Mouse (Mus musculus) limb, embryonic 11.5 days (tissue): ENCODE results near the gene Chp1. TPM values are rescaled to one million over a fixed set of nuclear protein-coding genes. Genes with fewer than 3 reads are reported as not detected.
A peak's percentile ranks its signal among the peaks of the same experiment; 100 is the strongest.

Experiments used
- ATAC-seq: fragments of 200-750 bp; cut with Nextera tagmentation; 2 replicates; pipeline ENCODE4 v1.8.0; 2017; ENCODE audit warnings: low read depth; ENCODE audit not compliant: insufficient number of reproducible peaks, low FRiP score, low TSS enrichment
- DNase-seq: peaks from one replicate; pipeline ENCODE4 v3.0.0-alpha.2; 2015; ENCODE audit warnings: low spot score
- H3K27ac ChIP-seq: fragments of 300-500 bp; sonication (generic); replicated peaks from 2 replicates; pipeline ENCODE4 v1.5.1; 2014; ENCODE audit warnings: low read depth, mild to moderate bottlenecking, low read length
- H3K27me3 ChIP-seq: fragments of 300-500 bp; sonication (generic); 2 replicates; pipeline ENCODE4 v1.6.1; 2014; ENCODE audit warnings: mild to moderate bottlenecking, low read length, mixed read lengths; ENCODE audit not compliant: control insufficient read depth, insufficient read depth
- H3K36me3 ChIP-seq: fragments of 300-500 bp; sonication (generic); 2 replicates; pipeline ENCODE4 v1.6.1; 2014; ENCODE audit warnings: mild to moderate bottlenecking, low read length, moderate library complexity, mixed read lengths; ENCODE audit not compliant: control insufficient read depth, insufficient read depth
- H3K4me1 ChIP-seq: fragments of 300-500 bp; sonication (generic); 2 replicates; pipeline ENCODE4 v1.6.1; 2014; ENCODE audit warnings: low read length, mixed read lengths; ENCODE audit not compliant: control insufficient read depth, insufficient read depth
- H3K4me2 ChIP-seq: fragments of 300-500 bp; sonication (generic); 2 replicates; pipeline ENCODE4 v1.6.1; 2014; ENCODE audit warnings: low read depth, mild to moderate bottlenecking, moderate library complexity; ENCODE audit not compliant: severe bottlenecking
- H3K4me3 ChIP-seq: fragments of 300-500 bp; sonication (generic); 2 replicates; pipeline ENCODE4 v1.5.1; 2014; ENCODE audit warnings: low read depth, low read length
- H3K9ac ChIP-seq: fragments of 300-500 bp; sonication (generic); 2 replicates; pipeline ENCODE4 v1.6.1; 2014; ENCODE audit warnings: mild to moderate bottlenecking, low read length
- H3K9me3 ChIP-seq: fragments of 300-500 bp; sonication (generic); 2 replicates; pipeline ENCODE4 v1.6.1; 2016; ENCODE audit warnings: low read length; ENCODE audit not compliant: control insufficient read depth
- WGBS: fragments of 180-500 bp; shearing (Covaris S2); extraction: QIAGEN DNeasy Blood & Tissue Kit; methylation state at CpG from one replicate; pipeline ENCODE4 v1.1.7; 2014; 5-methylcytosine and 5-hydroxymethylcytosine counted together
- polyA plus RNA-seq: library from polyadenylated mRNA; unstranded; fragments of >200 nt; fragmentation: Nextera tagmentation; extraction: Ambion mirVana; gene quantifications from 2 replicates; pipeline ENCODE4 v1.2.1, GENCODE M21; 2014

The Chp1 gene
- polyA plus RNA-seq, 1 experiment from 2014 or later, result 65.5 TPM

DNA sequence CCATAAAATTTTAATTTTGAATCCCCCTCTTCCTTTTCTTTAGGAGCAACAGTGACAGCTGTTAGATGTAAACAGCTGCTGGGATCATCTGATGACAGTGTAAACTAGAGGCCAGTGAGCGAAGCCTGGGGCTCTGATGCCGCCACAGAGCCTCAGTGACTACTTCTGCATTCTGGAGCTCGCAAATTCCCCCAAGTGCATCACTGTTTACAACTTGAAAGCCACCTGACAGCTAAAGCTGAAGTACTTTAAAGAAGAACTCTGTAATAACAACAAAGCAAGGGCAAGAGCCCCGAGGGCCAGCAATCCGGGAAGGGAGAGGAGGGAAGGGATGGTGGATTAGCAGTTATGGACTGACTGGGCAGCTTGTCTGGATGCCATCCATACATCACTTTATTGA, 30.7 kb upstream of the Chp1 start:
- 46% methylated on average over 5 of the region's 5 CpGs for WGBS
- Histone ChIP-seq H3K36me3 (no peaks in the 10 kb centered on the region), H3K4me2 (no peak overlapping the region), H3K4me3 (no peak overlapping the region), H3K27ac (no peak overlapping the region), H3K27me3 (no peaks in the 10 kb centered on the region), H3K4me1 (no peaks in the 10 kb centered on the region), H3K9ac (no peak overlapping the region), H3K9me3 (no peaks in the 10 kb centered on the region)
- no peak for DNase-seq
- ATAC-seq, result no peak

DNA sequence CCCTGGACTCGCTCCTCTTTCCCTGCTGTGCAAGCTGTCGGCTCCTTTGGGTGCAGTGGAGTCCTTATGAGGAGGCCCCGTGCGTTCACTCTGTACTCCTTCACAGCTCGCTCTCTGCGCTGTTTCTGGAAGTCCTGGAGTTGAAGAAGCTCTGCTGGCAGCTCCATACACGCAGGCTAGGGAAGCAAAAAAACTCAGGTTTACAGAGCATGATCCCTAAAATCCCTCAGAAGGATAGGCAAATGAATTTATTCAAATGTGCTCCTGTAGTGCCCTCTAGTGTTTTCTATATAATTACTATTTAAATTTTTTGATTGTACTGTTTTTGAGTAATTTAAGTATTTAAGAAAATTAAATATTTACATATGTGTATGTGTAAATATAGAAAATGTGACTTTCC, 26.9 kb upstream of the Chp1 start:
- no peaks in the 10 kb centered on the region for H3K4me1 ChIP-seq
- 77% methylated on average over 7 of the region's 7 CpGs for WGBS
- no peak for ATAC-seq
- no peak overlapping the region for H3K27ac ChIP-seq
- H3K9me3 ChIP-seq, result no peaks in the 10 kb centered on the region
- no peak overlapping the region for H3K4me2 ChIP-seq
- no peak for DNase-seq
- no peaks in the 10 kb centered on the region for H3K27me3 ChIP-seq
- no peak overlapping the region for H3K9ac ChIP-seq
- no peak overlapping the region for H3K4me3 ChIP-seq
- H3K36me3 ChIP-seq, result no peaks in the 10 kb centered on the region

DNA sequence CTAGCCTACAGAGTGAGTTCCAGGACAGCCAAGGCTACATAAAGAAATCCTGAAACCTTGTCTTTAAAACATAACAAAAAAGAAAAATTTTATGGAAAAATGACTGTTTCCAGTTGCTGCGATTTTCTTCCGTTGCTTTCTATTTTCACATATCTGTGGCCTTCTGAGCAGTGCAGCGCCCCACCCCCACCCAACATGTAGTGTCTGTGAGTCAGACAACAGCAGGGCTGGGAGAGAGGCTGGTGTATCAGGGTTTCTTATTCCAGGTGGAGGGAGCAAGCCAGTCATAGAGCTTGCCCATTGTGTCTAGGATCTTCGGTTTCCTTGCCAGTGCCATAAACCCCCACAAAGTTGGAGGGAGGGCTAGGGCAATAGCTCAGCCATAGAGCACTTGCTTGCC, 23.7 kb upstream of the Chp1 start:
- H3K36me3 ChIP-seq, result no peaks in the 10 kb centered on the region
- DNase-seq (no peak), ATAC-seq (no peak)
- no peak overlapping the region for H3K9ac ChIP-seq
- no peak overlapping the region for H3K4me3 ChIP-seq
- no peaks in the 10 kb centered on the region for H3K4me1 ChIP-seq
- no peak overlapping the region for H3K27ac ChIP-seq
- H3K4me2 ChIP-seq, result no peak overlapping the region
- no peaks in the 10 kb centered on the region for H3K27me3 ChIP-seq
- no peaks in the 10 kb centered on the region for H3K9me3 ChIP-seq
- WGBS, result 80% methylated on average over 4 of the region's 4 CpGs

DNA sequence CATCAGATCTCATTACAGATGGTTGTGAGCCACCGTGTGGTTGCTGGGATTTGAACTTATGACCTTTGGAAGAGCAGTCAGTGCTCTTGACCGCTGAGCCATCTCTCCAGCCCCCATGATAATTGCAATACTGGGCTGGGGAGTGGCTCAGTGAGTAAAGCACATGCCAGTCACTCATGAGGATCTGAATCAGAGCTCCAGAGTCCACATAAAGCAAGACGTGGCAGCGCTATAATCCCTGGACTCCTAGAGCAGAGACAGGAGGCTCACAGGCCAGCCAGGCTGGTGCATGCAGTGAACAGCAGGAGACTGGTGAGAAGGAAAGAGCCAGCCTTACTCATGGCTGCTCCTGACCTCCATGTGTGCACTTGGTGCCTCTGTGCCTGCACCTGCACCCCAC, 22.1 kb upstream of the Chp1 start:
- 51% methylated on average over 4 of the region's 4 CpGs for WGBS
- no peak overlapping the region for H3K9ac ChIP-seq
- H3K9me3 ChIP-seq, result no peaks in the 10 kb centered on the region
- no peaks in the 10 kb centered on the region for H3K36me3 ChIP-seq
- H3K27ac ChIP-seq, result no peak overlapping the region
- ATAC-seq, result no peak
- H3K4me3 ChIP-seq, result no peak overlapping the region
- H3K27me3 ChIP-seq, result no peaks in the 10 kb centered on the region
- no peaks in the 10 kb centered on the region for H3K4me1 ChIP-seq
- H3K4me2 ChIP-seq, result no peak overlapping the region
- no peak for DNase-seq

DNA sequence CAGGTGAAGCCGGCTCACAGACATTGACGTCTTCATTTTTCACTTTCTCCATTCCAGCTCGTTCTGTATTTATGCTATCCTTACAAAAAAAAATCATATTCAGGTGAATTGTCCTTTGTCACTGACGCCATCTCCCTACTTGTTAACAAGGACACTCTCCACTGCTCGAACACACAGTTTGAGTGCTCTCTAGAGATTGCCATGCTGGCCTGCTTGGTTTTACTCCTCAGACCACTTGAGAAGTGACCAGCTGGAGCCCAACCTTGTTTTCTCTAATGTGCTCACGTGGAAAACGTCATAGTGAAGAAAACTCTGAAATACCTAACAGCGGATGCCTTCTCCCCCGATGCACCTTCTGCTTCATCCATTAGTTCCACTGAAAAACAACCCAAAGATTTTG, 8.7 kb upstream of the Chp1 start:
- no peaks in the 10 kb centered on the region for H3K36me3 ChIP-seq
- 83% methylated on average over 9 of the region's 9 CpGs for WGBS
- no peak overlapping the region for H3K9ac ChIP-seq
- no peaks in the 10 kb centered on the region for H3K4me1 ChIP-seq
- no peaks in the 10 kb centered on the region for H3K9me3 ChIP-seq
- ATAC-seq (no peak), DNase-seq (no peak)
- no peak overlapping the region for H3K4me2 ChIP-seq
- no peaks in the 10 kb centered on the region for H3K27me3 ChIP-seq
- no peak overlapping the region for H3K4me3 ChIP-seq
- H3K27ac ChIP-seq, result no peak overlapping the region

DNA sequence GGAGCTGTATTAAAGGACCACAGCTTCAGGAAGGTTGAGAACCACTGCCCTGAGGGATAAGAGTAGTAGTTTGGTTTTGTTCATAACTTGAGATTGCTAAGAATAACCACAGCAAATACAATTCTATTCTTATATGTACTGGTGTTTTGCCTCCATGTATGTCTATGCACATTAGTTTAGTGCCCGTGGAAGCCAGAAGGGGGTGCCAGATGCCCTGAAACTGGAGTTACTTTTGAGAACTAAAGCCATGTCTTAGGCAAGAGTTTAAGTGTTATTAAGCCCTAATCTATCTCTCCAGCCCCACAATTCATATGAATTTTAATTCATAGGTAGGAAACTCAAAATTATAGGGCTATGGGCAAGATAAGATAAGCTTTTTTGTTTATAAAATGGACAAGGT, 5.4 kb upstream of the Chp1 start:
- Histone ChIP-seq H3K27me3 (no peaks in the 10 kb centered on the region), H3K4me1 (no peaks in the 10 kb centered on the region), H3K4me3 (no peak overlapping the region), H3K36me3 (no peaks in the 10 kb centered on the region), H3K27ac (no peak overlapping the region), H3K4me2 (no peak overlapping the region), H3K9me3 (no peaks in the 10 kb centered on the region), H3K9ac (no peak overlapping the region)
- ATAC-seq (no peak), DNase-seq (peak; percentile 58)
- WGBS, result 39% methylated on average over 1 of the region's 1 CpGs

DNA sequence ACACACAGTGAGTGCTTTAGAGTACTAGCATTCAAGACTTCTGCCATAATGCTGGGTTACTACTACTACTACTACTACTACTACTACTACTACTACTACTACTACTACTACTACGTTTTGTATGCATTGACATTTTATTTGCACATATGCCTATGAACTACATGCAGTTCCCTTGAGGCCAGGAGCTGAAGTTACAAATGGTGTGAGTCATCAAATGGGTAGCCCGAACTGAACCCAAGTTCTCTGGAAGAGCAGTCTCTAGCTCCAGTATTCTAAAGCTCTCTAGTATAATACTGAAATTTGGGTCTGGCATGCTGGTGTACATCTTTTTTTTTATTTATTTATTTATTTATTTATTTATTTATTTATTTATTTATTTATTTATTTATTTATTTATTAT, 3.8 kb upstream of the Chp1 start:
- H3K9ac ChIP-seq, result no peak overlapping the region
- no peaks in the 10 kb centered on the region for H3K36me3 ChIP-seq
- no peaks in the 10 kb centered on the region for H3K27me3 ChIP-seq
- H3K27ac ChIP-seq, result no peak overlapping the region
- no peak overlapping the region for H3K4me3 ChIP-seq
- no peak overlapping the region for H3K4me2 ChIP-seq
- no peak for ATAC-seq
- DNase-seq, result no peak
- no peaks in the 10 kb centered on the region for H3K9me3 ChIP-seq
- 0 out of 2 replicates have a peak, but pooled peaks cover 5% of the 10 kb centered on the region for H3K4me1 ChIP-seq
- WGBS, result 79% methylated on average over 2 of the region's 2 CpGs

DNA sequence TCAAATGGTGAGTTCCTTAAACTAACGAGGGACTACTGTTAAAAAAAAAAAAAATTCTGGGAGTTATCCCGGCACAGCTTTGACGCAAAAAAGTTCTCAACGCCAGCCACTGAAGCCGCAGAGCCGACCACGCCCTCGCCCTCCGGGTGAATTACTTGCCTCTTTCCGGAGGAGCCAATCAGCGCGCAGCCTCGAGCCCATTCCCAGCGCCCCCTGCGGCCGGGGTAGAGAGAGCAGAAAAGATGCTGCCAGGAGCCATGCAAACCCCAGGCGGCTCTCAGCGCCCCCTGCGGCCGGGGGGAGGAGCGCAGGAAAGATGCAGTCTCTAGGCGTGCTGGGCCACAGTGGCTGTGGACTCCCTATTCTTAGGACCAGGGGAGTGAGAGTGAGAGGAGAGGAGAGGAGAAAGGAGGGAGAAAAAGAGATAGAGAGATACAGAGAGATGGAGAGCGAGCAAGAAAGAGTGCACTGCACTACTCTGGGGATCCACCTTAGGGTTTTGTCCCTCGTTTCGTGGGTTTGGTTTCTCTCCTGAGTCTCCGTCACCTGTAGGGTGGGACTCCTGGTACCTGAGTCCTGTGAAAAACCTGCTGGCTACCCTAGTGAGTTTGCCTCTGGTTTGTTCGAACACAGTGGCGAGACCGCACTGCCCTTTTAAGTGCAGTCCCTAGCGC, 512 bp upstream of the Chp1 start:
- peak overlapping the region; percentile 58 for H3K4me2 ChIP-seq
- no peaks in the 10 kb centered on the region for H3K27me3 ChIP-seq
- WGBS, result under 1% methylated on average over 30 of the region's 30 CpGs

DNA sequence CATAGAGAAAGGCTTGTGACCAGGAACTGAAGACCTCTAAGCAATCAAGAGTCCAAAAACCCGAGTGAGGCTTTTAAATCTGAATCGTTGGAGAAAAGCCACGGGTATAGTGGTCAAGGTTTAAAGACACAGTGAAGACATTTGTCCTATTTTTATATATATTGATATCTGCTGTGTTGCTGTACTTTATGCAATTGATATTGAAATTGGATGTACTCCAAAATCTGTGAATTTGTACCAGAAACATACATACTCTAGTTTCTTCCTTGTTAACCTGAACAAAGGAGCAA, 819 bp downstream of the Chp1 start:
- Histone ChIP-seq H3K4me3 (peak overlapping the region; percentile 76), H3K9ac (no peak overlapping the region), H3K4me1 (0 out of 2 replicates have a peak, but pooled peaks cover 7% of the 10 kb centered on the region), H3K4me2 (peak overlapping the region; percentile 81), H3K9me3 (no peaks in the 10 kb centered on the region), H3K36me3 (no peaks in the 10 kb centered on the region), H3K27me3 (no peaks in the 10 kb centered on the region), H3K27ac (no peak overlapping the region)
- DNase-seq (no peak), ATAC-seq (no peak)
- 17% methylated on average over 3 of the region's 3 CpGs for WGBS

More for the DNA sequence above, 512 bp upstream of the Chp1 start:
- Histone ChIP-seq H3K36me3 (no peaks in the 10 kb centered on the region), H3K27ac (peak overlapping the region; percentile 68), H3K9ac (peak overlapping the region; percentile 39; the same call in 1 of the 2 replicates), H3K9me3 (no peaks in the 10 kb centered on the region), H3K4me3 (peak overlapping the region; percentile 76), H3K4me1 (0 out of 2 replicates have a peak, but pooled peaks cover 7% of the 10 kb centered on the region)
- ATAC-seq, result peak; percentile 70
- DNase-seq, result peak; percentile 94
